ENCODE assay signal across 13 mouse cellular contexts in genomic region chr15:101106011-101106410, GRCm38 (mm10). TPM values are rescaled to one million over a fixed set of nuclear protein-coding genes. Genes with fewer than 3 reads are reported as not detected.
DNase-seq lines count a peak whose midpoint lies in the region; TF ChIP-seq lines count a peak whose summit lies in the region.
"Had no signal": no experiment of that assay in that cellular context is flagged by ENCODE, and none has a peak within 500 bp of the region (broad histone marks: within the 10 kb centered on the region; RNA-seq: fewer than 3 reads in every experiment).

No protein-coding gene starts in this region.

- no peaks in the 10 kb centered on the region for H3K36me3 ChIP-seq in testis, adult 2 months (ENCODE audit: control insufficient read depth, insufficient read depth, low read length)
- H3K36me3 ChIP-seq: hindbrain, embryonic 10.5 days; midbrain, embryonic 10.5 days; neural tube, embryonic 13.5 days had no signal

- no peak for TF ChIP-seq CTCF in testis, adult 2 months (IDR thresholded peaks at IDR 0.05; ENCODE audit: control insufficient read depth, insufficient read depth, insufficient replicate concordance, low read depth, low read length)

- TF ChIP-seq POLR2A in testis, adult 2 months (IDR thresholded peaks at IDR 0.05; ENCODE audit: control insufficient read depth, low read depth, low read length) = no peak

- H3K27ac ChIP-seq in testis, adult 2 months (ENCODE audit: control insufficient read depth, insufficient read depth, low read depth, low read length) = peak overlapping the region; percentile 16
- peak overlapping the region; percentile 45 for H3K27ac ChIP-seq in brown adipose tissue, adult 24 weeks (replicated peaks; ENCODE audit: low read depth, low read length)
- H3K27ac ChIP-seq: hindbrain, embryonic 10.5 days; midbrain, embryonic 10.5 days; neural tube, embryonic 13.5 days had no signal

- peak; percentile 22 for DNase-seq in layer of hippocampus, adult 9-11 months
- DNase-seq in layer of hippocampus, adult 9-10 months (ENCODE audit: low spot score) = no peak
- DNase-seq in testis, postnatal 10 days (ENCODE audit: low spot score) = no peak
- no peak for DNase-seq in MN1 (ENCODE audit: low spot score)
- no peak for DNase-seq in heart, adult 11 months

- peak overlapping the region; percentile 86 for H3K4me3 ChIP-seq in testis, adult 2 months (ENCODE audit: control insufficient read depth, low read depth, low read length)
- peak overlapping the region; percentile 49 for H3K4me3 ChIP-seq in brown adipose tissue, adult 24 weeks (ENCODE audit: insufficient read depth, low read depth, low read length)
- H3K4me3 ChIP-seq: erythroblast, embryonic 14.5 days; midbrain, embryonic 10.5 days; neural tube, embryonic 13.5 days had no signal

- H3K4me1 ChIP-seq in testis, adult 2 months (ENCODE audit: control insufficient read depth, insufficient read depth, low read length) = peaks cover 4% of the 10 kb centered on the region
- no peaks in the 10 kb centered on the region; the same call in 1 of the 2 replicates for H3K4me1 ChIP-seq in brown adipose tissue, adult 24 weeks (ENCODE audit: control insufficient read depth, insufficient read depth, insufficient read length, low read length)

- H3K27me3 ChIP-seq in testis, adult 2 months (ENCODE audit: control insufficient read depth, insufficient read depth, low read length) = no peaks in the 10 kb centered on the region

RNA-seq across cellular contexts. Expression of gene Ankrd33, which starts 9.5 kb away (rescaled TPM):
- not detected in 2 replicates for polyA plus RNA-seq in testis, adult 2 months (2012; rRNA removed)
- polyA plus RNA-seq in brown adipose tissue, adult 24 weeks (2012; ENCODE audit: insufficient read depth, insufficient read length, missing spikeins) = not detected in 2 replicates
- polyA plus RNA-seq: erythroblast, embryonic 14.5 days; hindbrain, embryonic 10.5 days; kidney, embryonic 14.5 days; liver, embryonic 16.5 days; midbrain, embryonic 10.5 days; neural tube, embryonic 13.5 days had no signal

RNA-seq across cellular contexts. Expression of gene Acvrl1, which starts 22.3 kb away (rescaled TPM):
- polyA plus RNA-seq in testis, adult 2 months (2012; rRNA removed) = 3.5 and 4.8 TPM in 2 replicates
- 9.4 and 13.7 TPM in 2 replicates for polyA plus RNA-seq in brown adipose tissue, adult 24 weeks (2012; ENCODE audit: insufficient read depth, insufficient read length, missing spikeins)
- polyA plus RNA-seq: erythroblast, embryonic 14.5 days had no signal

RNA-seq across cellular contexts. Expression of gene Fignl2, which starts 27.6 kb away (rescaled TPM):
- polyA plus RNA-seq in testis, adult 2 months (2012; rRNA removed) = 0.44 and 0.46 TPM in 2 replicates
- polyA plus RNA-seq in brown adipose tissue, adult 24 weeks (2012; ENCODE audit: insufficient read depth, insufficient read length, missing spikeins) = 2.9 and 3.0 TPM in 2 replicates
- polyA plus RNA-seq: erythroblast, embryonic 14.5 days had no signal

RNA-seq across cellular contexts. Expression of gene Gm47841, which starts 58.8 kb away (rescaled TPM):
- polyA plus RNA-seq in testis, adult 2 months (2012; rRNA removed) = 79.8 and 97.0 TPM in 2 replicates
- polyA plus RNA-seq in brown adipose tissue, adult 24 weeks (2012; ENCODE audit: insufficient read depth, insufficient read length, missing spikeins) = not detected in 2 replicates
- polyA plus RNA-seq: erythroblast, embryonic 14.5 days; hindbrain, embryonic 10.5 days; kidney, embryonic 14.5 days; liver, embryonic 16.5 days; midbrain, embryonic 10.5 days; neural tube, embryonic 13.5 days had no signal
